Mouse (Mus musculus) forebrain, embryonic 15.5 days (tissue): ENCODE data around the gene Bfsp1. TPM values are rescaled to one million over a fixed set of nuclear protein-coding genes. Genes with fewer than 3 reads are reported as not detected.

Source experiments
- ATAC-seq: fragments of 200-750 bp; cut with Nextera tagmentation; replicated peaks from 2 replicates; pipeline ENCODE4 v1.8.0; 2017; ENCODE audit warnings: mild to moderate bottlenecking, moderate TSS enrichment, moderate library complexity
- H3K27ac ChIP-seq: fragments of 300-500 bp; sonication (generic); replicated peaks from 2 replicates; pipeline ENCODE4 v1.5.1; 2015; ENCODE audit warnings: mild to moderate bottlenecking, inconsistent platforms
- H3K27me3 ChIP-seq: fragments of 300-500 bp; sonication (generic); 2 replicates; pipeline ENCODE4 v1.6.1; 2015; ENCODE audit warnings: inconsistent platforms
- H3K36me3 ChIP-seq: fragments of 300-500 bp; sonication (generic); 2 replicates; pipeline ENCODE4 v1.6.1; 2015; ENCODE audit warnings: mild to moderate bottlenecking, inconsistent platforms
- H3K4me1 ChIP-seq: fragments of 300-500 bp; sonication (generic); 2 replicates; pipeline ENCODE4 v1.6.1; 2015; ENCODE audit warnings: inconsistent platforms
- H3K4me2 ChIP-seq: fragments of 300-500 bp; sonication (generic); replicated peaks from 2 replicates; pipeline ENCODE4 v1.6.1; 2015; ENCODE audit warnings: mild to moderate bottlenecking, inconsistent platforms
- H3K4me3 ChIP-seq: fragments of 300-500 bp; sonication (generic); 2 replicates; pipeline ENCODE4 v1.5.1; 2015; ENCODE audit warnings: mild to moderate bottlenecking, inconsistent platforms
- H3K9ac ChIP-seq: fragments of 300-500 bp; sonication (generic); replicated peaks from 2 replicates; pipeline ENCODE4 v1.6.1; 2015; ENCODE audit warnings: mild to moderate bottlenecking, inconsistent platforms
- H3K9me3 ChIP-seq: fragments of 300-500 bp; sonication (generic); 2 replicates; pipeline ENCODE4 v1.6.1; 2016; ENCODE audit warnings: inconsistent platforms
- WGBS: fragments of 180-500 bp; shearing (Covaris S2); methylation state at CpG from one replicate; pipeline ENCODE4 v1.1.7; 2015; ENCODE audit warnings: mixed read lengths; 5-methylcytosine and 5-hydroxymethylcytosine counted together
- polyA plus RNA-seq: library from polyadenylated mRNA; unstranded; fragments of >200 nt; fragmentation: Nextera tagmentation; extraction: Ambion mirVana; gene quantifications from 2 replicates; pipeline ENCODE4 v1.2.1, GENCODE M21; 2015

Gene Bfsp1
- polyA plus RNA-seq, 1 experiment from 2014 or later = 0.99 TPM

GRCm38 (mm10) chr2:143882606-143883288 is 19.8 kb upstream of the Bfsp1 start:
- no peak overlapping the region for H3K27ac ChIP-seq
- no peak overlapping the region for H3K4me2 ChIP-seq
- ATAC-seq = no peak
- H3K36me3 ChIP-seq = no peaks in the 10 kb centered on the region
- no peak overlapping the region for H3K9ac ChIP-seq
- H3K9me3 ChIP-seq = no peaks in the 10 kb centered on the region
- WGBS = 88% methylated on average over 10 of the region's 10 CpGs
- no peaks in the 10 kb centered on the region for H3K27me3 ChIP-seq
- no peaks in the 10 kb centered on the region for H3K4me1 ChIP-seq
- H3K4me3 ChIP-seq = no peak overlapping the region

GRCm38 (mm10) chr2:143882002-143882401 is 19.0 kb upstream of the Bfsp1 start:
- Histone ChIP-seq H3K36me3 (no peaks in the 10 kb centered on the region), H3K4me2 (no peak overlapping the region), H3K9ac (no peak overlapping the region), H3K9me3 (no peaks in the 10 kb centered on the region), H3K27me3 (no peaks in the 10 kb centered on the region), H3K4me3 (no peak overlapping the region), H3K4me1 (no peaks in the 10 kb centered on the region), H3K27ac (no peak overlapping the region)
- 83% methylated on average over 4 of the region's 4 CpGs for WGBS
- ATAC-seq = no peak

DNA sequence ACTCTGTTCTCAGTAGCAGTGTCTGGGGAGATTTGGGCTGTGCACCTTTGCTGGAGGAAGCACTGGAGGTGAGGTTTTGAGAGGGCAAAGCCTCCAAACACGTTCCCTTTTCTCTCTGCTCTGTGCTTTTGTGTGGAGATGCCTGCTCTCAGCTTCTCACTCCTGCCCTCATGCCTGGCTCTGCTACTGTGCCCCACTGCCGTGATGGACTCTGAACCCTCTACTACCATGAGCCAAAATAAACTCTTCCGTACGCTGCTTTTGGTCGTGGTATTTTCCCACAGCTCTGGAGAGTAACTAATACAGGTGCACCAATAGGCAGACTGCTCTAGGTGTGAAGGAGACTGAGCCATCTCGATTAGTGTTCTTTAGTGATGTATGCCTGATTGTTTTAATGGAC is 16.3 kb upstream of the Bfsp1 start:
- H3K27me3 ChIP-seq = no peaks in the 10 kb centered on the region
- H3K4me2 ChIP-seq = no peak overlapping the region
- no peaks in the 10 kb centered on the region for H3K9me3 ChIP-seq
- H3K27ac ChIP-seq = no peak overlapping the region
- H3K4me1 ChIP-seq = no peaks in the 10 kb centered on the region
- no peak overlapping the region for H3K4me3 ChIP-seq
- ATAC-seq = no peak
- no peaks in the 10 kb centered on the region for H3K36me3 ChIP-seq
- WGBS = 88% methylated on average over 6 of the region's 6 CpGs
- no peak overlapping the region for H3K9ac ChIP-seq

DNA sequence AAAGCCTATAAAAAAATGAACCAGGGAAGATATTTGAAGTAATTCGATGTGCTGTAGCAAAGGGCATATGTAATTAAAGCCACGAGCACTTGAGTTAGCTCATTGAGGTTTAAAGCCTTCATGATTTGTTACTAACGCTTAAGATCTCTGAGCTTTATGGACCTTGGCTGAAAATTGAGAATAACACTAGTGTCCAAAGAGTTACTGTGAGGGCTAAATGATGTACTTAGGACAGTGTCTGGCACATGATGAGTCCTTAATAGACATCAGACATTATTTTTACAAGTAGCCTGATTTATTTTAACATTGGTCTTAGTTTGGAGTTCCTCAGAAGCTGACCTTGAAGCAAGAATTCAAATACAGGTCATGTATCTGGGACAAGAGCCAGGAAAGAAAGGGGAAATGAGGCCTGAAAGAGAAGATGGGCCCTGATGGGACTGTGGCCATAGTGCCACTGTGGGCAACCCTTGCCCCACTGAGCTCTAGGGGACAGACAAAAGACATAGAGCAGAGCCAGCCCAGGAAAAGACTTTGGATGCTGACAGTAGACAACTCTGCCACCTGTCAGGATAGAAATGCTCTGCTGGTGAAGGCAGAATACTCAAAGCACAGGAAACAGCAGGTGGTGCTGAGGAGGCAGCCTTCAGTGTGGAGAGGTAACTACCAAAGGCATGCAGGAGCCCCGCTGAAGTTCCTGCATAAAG is 14.1 kb upstream of the Bfsp1 start:
- Histone ChIP-seq H3K9me3 (no peaks in the 10 kb centered on the region), H3K36me3 (no peaks in the 10 kb centered on the region), H3K27me3 (no peaks in the 10 kb centered on the region), H3K27ac (no peak overlapping the region), H3K9ac (no peak overlapping the region), H3K4me3 (no peak overlapping the region), H3K4me1 (no peaks in the 10 kb centered on the region), H3K4me2 (no peak overlapping the region)
- ATAC-seq = no peak
- WGBS = 68% methylated on average over 4 of the region's 4 CpGs

DNA sequence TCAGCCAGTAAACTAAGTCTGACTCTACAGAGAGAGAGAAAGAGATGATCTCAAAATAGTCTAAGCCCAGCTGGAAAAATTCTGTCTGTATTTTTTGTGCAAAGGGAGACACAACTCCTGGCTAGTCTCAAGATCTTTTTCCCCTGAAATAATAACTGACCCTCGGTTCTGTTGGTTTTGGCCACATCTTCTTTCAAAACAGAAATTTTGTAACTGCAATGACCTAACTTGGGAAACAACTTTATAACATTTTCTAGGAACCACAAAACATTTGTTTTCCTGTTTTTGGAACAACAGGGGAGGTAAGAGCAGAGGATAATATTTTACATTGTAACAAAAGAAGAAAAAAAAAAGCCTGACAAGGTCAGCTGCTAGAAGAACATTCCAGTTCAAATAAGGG is 13.1 kb upstream of the Bfsp1 start:
- no peak overlapping the region for H3K4me2 ChIP-seq
- no peak for ATAC-seq
- no peaks in the 10 kb centered on the region for H3K4me1 ChIP-seq
- 59% methylated on average over 1 of the region's 1 CpGs for WGBS
- H3K36me3 ChIP-seq = no peaks in the 10 kb centered on the region
- no peak overlapping the region for H3K4me3 ChIP-seq
- H3K27me3 ChIP-seq = no peaks in the 10 kb centered on the region
- H3K9me3 ChIP-seq = no peaks in the 10 kb centered on the region
- no peak overlapping the region for H3K9ac ChIP-seq
- H3K27ac ChIP-seq = no peak overlapping the region

DNA sequence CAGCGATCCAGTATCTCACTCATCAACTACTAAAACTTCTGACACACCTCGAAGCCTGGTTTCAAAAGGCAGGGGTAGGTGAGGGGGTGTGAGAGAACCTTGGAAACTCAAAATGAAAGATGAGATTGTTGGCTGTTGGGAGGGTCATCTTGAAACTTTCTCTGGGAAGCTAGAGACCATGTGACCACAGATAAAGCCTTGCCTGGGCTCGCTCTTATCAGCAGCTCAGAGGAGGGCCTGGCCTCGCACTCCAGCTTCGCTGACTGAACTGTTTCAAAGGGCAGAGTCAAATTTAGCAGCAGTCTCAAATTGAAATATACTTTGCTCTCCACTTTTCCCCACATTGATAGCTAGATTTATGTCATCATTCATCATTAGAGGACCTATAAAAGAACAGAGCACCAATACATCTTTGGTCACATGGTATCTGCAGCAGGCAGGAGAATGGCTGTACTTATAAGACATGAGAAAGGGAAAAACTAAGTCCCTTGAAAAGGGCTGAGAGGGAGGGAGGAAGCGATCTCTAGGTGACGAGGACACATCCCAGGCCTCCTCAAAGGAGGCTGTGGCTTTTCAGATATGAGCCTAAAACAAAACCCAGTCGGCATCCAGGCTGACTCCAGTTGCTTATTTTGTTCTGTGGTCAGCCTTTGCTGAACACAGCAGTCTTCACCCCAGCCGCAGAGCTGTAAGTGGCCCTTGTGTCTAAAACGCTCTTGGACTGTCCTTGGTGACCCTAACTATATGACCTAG is 8.1 kb upstream of the Bfsp1 start:
- no peaks in the 10 kb centered on the region for H3K9me3 ChIP-seq
- H3K27ac ChIP-seq = no peak overlapping the region
- H3K4me1 ChIP-seq = no peaks in the 10 kb centered on the region
- H3K27me3 ChIP-seq = no peaks in the 10 kb centered on the region
- no peaks in the 10 kb centered on the region for H3K36me3 ChIP-seq
- ATAC-seq = no peak
- no peak overlapping the region for H3K4me2 ChIP-seq
- no peak overlapping the region for H3K9ac ChIP-seq
- H3K4me3 ChIP-seq = no peak overlapping the region
- 75% methylated on average over 10 of the region's 10 CpGs for WGBS

DNA sequence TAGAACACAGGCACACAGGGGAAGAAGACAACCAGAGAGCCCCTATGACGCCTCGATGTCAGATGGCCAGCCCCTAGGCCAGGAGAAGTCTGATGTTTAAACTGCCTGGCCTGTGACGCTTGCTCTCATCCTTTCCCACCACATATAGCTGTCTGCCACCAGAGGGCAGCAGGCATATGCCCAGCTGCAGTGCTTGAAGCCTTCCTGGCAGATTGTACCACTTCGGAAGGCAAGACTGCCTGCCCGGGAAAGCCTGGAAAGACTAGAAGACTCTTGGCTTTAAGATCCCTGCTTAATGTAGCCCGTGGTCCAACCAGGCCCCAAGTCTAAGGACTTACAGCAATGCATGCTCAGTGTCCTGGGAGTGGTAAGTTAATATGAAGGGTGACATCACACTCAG is 4.4 kb upstream of the Bfsp1 start:
- H3K4me2 ChIP-seq = no peak overlapping the region
- peak; percentile 80 for ATAC-seq
- H3K9me3 ChIP-seq = no peaks in the 10 kb centered on the region
- 8% methylated on average over 6 of the region's 6 CpGs for WGBS
- peaks cover 8% of the 10 kb centered on the region; the same call in 1 of the 2 replicates for H3K4me1 ChIP-seq
- no peaks in the 10 kb centered on the region for H3K36me3 ChIP-seq
- H3K4me3 ChIP-seq = no peak overlapping the region
- H3K27me3 ChIP-seq = peaks cover 7% of the 10 kb centered on the region; the same call in 1 of the 2 replicates
- no peak overlapping the region for H3K27ac ChIP-seq
- no peak overlapping the region for H3K9ac ChIP-seq

DNA sequence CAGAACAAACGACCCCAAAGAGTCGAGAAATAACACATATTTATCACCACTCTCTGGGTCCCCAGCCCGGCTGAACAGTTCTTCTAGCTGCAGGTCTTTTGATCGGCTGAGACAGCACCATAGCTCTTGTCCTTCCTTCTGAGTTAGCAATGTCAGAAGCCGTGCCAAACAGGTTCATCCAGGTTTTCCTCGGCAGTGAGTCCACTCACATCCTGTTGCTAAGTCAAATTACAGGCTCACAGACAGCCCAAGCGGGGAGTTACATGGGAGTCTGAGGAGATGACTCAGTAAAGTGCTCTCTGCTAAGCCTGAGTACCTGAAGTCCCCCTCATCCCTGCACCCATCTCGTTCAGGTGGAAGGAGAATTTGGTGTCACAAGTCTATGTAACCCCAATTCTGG is 1.6 kb upstream of the Bfsp1 start:
- Histone ChIP-seq H3K9me3 (no peaks in the 10 kb centered on the region), H3K4me2 (no peak overlapping the region), H3K4me1 (peaks cover 9% of the 10 kb centered on the region; the same call in 1 of the 2 replicates), H3K36me3 (no peaks in the 10 kb centered on the region), H3K9ac (no peak overlapping the region), H3K27ac (no peak overlapping the region), H3K27me3 (peaks cover 17% of the 10 kb centered on the region), H3K4me3 (no peak overlapping the region)
- ATAC-seq = no peak
- 78% methylated on average over 8 of the region's 8 CpGs for WGBS

GRCm38 (mm10) chr2:143859166-143859565 is 3.8 kb downstream of the Bfsp1 start:
- 65% methylated on average over 2 of the region's 2 CpGs for WGBS
- no peak for ATAC-seq
- no peaks in the 10 kb centered on the region for H3K36me3 ChIP-seq
- H3K4me3 ChIP-seq = no peak overlapping the region
- H3K4me1 ChIP-seq = peaks cover 9% of the 10 kb centered on the region; the same call in 1 of the 2 replicates
- no peak overlapping the region for H3K4me2 ChIP-seq
- no peak overlapping the region for H3K9ac ChIP-seq
- no peak overlapping the region for H3K27ac ChIP-seq
- H3K27me3 ChIP-seq = peaks cover 11% of the 10 kb centered on the region
- no peaks in the 10 kb centered on the region for H3K9me3 ChIP-seq

DNA sequence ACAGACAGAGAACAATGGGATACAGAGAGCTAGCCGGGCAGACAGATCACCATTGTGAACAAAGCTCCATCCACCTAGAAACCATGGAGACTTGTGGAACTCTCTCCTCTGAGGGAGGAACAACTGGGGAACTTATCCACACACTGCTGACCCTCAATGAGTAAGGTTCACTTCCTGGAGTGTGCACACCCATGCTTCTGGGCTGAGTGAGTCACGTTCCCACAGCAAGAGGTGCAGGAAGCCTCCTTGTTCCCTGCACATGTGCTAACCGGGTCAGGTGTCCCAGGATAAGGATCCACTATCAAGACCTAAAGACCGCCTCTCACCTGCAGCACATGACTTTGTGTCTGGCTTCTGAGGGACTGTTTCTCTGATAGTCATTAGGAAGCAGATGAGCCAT is 9.5 kb downstream of the Bfsp1 start:
- Histone ChIP-seq H3K27me3 (no peaks in the 10 kb centered on the region), H3K27ac (no peak overlapping the region), H3K9me3 (no peaks in the 10 kb centered on the region), H3K9ac (no peak overlapping the region), H3K36me3 (no peaks in the 10 kb centered on the region), H3K4me1 (peaks cover 12% of the 10 kb centered on the region), H3K4me3 (no peak overlapping the region), H3K4me2 (no peak overlapping the region)
- 90% methylated on average over 4 of the region's 4 CpGs for WGBS
- no peak for ATAC-seq

DNA sequence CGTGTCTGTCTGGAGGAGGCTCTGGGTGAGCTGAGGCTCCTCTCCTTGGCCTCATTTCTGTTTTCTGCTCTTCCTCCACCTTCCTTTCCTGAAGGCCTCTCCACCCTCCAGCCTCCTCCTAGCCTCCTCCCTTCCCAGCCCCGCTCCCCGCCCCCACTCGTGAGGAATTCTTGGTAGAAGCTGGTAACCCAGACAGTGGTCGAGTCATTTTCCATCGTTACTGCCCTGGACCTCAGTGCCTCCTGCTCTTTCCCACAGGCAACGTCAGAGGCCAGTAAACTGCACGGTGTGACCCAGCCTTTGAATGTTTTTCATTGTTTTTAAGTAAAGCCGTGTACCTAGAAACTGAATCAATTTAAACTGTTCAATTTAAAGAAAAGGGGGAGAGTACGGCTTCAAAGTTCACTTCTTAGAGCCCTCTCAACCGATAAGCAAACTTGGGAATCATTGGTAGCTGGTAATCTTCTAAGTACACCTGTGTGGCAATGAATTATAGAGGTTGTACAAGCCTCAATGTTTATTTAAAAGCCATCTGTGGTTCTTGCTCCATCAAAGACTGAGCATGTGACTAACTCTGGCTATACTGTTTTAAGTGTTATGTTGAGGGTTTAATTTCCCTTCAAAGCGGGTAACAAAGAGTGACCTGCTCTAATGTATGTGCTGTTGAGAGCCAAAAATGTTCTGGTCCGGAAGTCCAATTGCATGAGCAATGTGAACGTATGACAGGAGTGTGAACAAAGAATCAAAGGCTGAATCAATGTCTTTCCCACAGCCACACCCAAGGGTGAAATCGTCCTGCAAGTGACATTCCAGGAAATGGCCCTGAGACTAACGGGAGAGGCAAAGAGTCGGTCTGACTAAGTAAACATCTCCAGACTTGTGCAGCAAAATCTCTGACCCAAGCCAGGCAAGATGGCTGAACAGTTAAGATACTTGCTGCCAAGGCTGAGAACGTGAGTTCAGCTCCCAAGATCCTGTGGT is 10.4 kb downstream of the Bfsp1 start:
- Histone ChIP-seq H3K4me1 (peaks cover 12% of the 10 kb centered on the region), H3K9me3 (no peaks in the 10 kb centered on the region), H3K27ac (no peak overlapping the region), H3K4me2 (no peak overlapping the region), H3K27me3 (no peaks in the 10 kb centered on the region), H3K4me3 (no peak overlapping the region), H3K36me3 (no peaks in the 10 kb centered on the region), H3K9ac (no peak overlapping the region)
- ATAC-seq = no peak
- WGBS = 65% methylated on average over 18 of the region's 18 CpGs
